Mouse (Mus musculus) limb, embryonic 11.5 days (tissue): ENCODE measurements around the gene 1700017B05Rik. TPM values are rescaled to one million over a fixed set of nuclear protein-coding genes. Genes with fewer than 3 reads are reported as not detected.
"Not testable (repeated sequence)": the region's sequence is repeated elsewhere in the genome, so short reads cannot be mapped to it uniquely, and the experiment has no call there.

Experiments
- ATAC-seq: fragments of 200-750 bp; cut with Nextera tagmentation; 2 replicates; pipeline ENCODE4 v1.8.0; 2017; ENCODE audit warnings: low read depth; ENCODE audit not compliant: insufficient number of reproducible peaks, low FRiP score, low TSS enrichment
- DNase-seq: peaks from one replicate; pipeline ENCODE4 v3.0.0-alpha.2; 2015; ENCODE audit warnings: low spot score
- H3K27ac ChIP-seq: fragments of 300-500 bp; sonication (generic); replicated peaks from 2 replicates; pipeline ENCODE4 v1.5.1; 2014; ENCODE audit warnings: low read depth, mild to moderate bottlenecking, low read length
- H3K27me3 ChIP-seq: fragments of 300-500 bp; sonication (generic); 2 replicates; pipeline ENCODE4 v1.6.1; 2014; ENCODE audit warnings: mild to moderate bottlenecking, low read length, mixed read lengths; ENCODE audit not compliant: control insufficient read depth, insufficient read depth
- H3K36me3 ChIP-seq: fragments of 300-500 bp; sonication (generic); 2 replicates; pipeline ENCODE4 v1.6.1; 2014; ENCODE audit warnings: mild to moderate bottlenecking, low read length, moderate library complexity, mixed read lengths; ENCODE audit not compliant: control insufficient read depth, insufficient read depth
- H3K4me1 ChIP-seq: fragments of 300-500 bp; sonication (generic); 2 replicates; pipeline ENCODE4 v1.6.1; 2014; ENCODE audit warnings: low read length, mixed read lengths; ENCODE audit not compliant: control insufficient read depth, insufficient read depth
- H3K4me2 ChIP-seq: fragments of 300-500 bp; sonication (generic); 2 replicates; pipeline ENCODE4 v1.6.1; 2014; ENCODE audit warnings: low read depth, mild to moderate bottlenecking, moderate library complexity; ENCODE audit not compliant: severe bottlenecking
- H3K4me3 ChIP-seq: fragments of 300-500 bp; sonication (generic); 2 replicates; pipeline ENCODE4 v1.5.1; 2014; ENCODE audit warnings: low read depth, low read length
- H3K9ac ChIP-seq: fragments of 300-500 bp; sonication (generic); 2 replicates; pipeline ENCODE4 v1.6.1; 2014; ENCODE audit warnings: mild to moderate bottlenecking, low read length
- H3K9me3 ChIP-seq: fragments of 300-500 bp; sonication (generic); 2 replicates; pipeline ENCODE4 v1.6.1; 2016; ENCODE audit warnings: low read length; ENCODE audit not compliant: control insufficient read depth
- WGBS: fragments of 180-500 bp; shearing (Covaris S2); extraction: QIAGEN DNeasy Blood & Tissue Kit; methylation state at CpG from one replicate; pipeline ENCODE4 v1.1.7; 2014; 5-methylcytosine and 5-hydroxymethylcytosine counted together
- polyA plus RNA-seq: library from polyadenylated mRNA; unstranded; fragments of >200 nt; fragmentation: Nextera tagmentation; extraction: Ambion mirVana; gene quantifications from 2 replicates; pipeline ENCODE4 v1.2.1, GENCODE M21; 2014

Gene 1700017B05Rik
- polyA plus RNA-seq, 1 experiment from 2014 or later = 13.9 TPM

DNA sequence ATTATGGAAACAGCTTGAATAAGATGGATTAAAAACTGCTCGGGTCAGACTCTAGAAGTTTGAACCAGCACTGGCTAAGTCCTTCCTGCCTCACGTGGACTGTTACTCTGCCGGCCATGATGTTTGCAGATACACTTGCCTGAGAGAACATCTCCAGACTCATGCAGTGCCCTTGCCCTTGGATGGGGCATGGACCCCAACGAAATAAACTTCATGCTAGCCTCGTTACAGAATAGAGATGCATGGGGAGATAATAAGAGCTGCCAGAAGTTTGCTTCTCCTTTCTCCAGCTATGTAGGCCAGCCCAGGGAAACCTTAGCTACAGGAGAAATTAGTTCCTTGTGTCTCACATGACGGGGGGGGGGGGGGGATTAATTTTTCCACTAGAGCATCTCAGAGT lies 47.9 kb downstream of the 1700017B05Rik start:
- Histone ChIP-seq H3K4me3 (no peak overlapping the region), H3K36me3 (no peaks in the 10 kb centered on the region), H3K9ac (no peak overlapping the region), H3K27ac (no peak overlapping the region), H3K4me2 (no peak overlapping the region), H3K4me1 (no peaks in the 10 kb centered on the region), H3K27me3 (no peaks in the 10 kb centered on the region), H3K9me3 (no peaks in the 10 kb centered on the region)
- ATAC-seq (no peak), DNase-seq (no peak)
- WGBS = 83% methylated on average over 6 of the region's 6 CpGs

GRCm38 (mm10) chr9:57212448-57213222 lies 49.8 kb downstream of the 1700017B05Rik start:
- 27% methylated on average over 9 of the region's 9 CpGs for WGBS
- H3K9ac ChIP-seq = no peak overlapping the region
- DNase-seq = peak; percentile 29
- H3K4me3 ChIP-seq = no peak overlapping the region
- H3K9me3 ChIP-seq = no peaks in the 10 kb centered on the region
- ATAC-seq = no peak
- H3K27me3 ChIP-seq = no peaks in the 10 kb centered on the region
- no peaks in the 10 kb centered on the region for H3K4me1 ChIP-seq
- H3K36me3 ChIP-seq = no peaks in the 10 kb centered on the region
- no peak overlapping the region for H3K4me2 ChIP-seq
- peak overlapping the region; percentile 47; the same call in 1 of the 2 replicates for H3K27ac ChIP-seq

DNA sequence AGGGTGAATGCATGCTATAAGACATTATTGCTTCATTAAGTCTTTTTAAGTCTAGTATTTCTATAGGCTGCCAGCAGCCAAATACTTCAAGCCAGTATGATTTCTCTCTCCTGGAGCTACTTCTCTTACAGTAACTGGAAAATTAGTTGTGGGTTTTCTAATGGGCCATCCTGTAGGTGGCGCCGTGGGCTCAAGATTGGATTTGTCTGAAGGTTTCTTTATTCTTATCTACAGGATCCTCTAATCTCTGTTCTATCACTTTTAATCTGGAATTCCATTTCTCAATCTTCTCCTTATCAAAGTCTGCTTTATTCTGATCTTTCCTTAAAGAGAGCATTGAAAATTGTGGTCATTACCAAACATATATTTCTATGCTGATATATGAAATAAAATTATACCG lies 53.1 kb downstream of the 1700017B05Rik start:
- no peaks in the 10 kb centered on the region for H3K27me3 ChIP-seq
- ATAC-seq (no peak), DNase-seq (peak; percentile 64)
- H3K27ac ChIP-seq = no peak overlapping the region
- H3K4me3 ChIP-seq = no peak overlapping the region
- H3K36me3 ChIP-seq = no peaks in the 10 kb centered on the region
- no peaks in the 10 kb centered on the region for H3K4me1 ChIP-seq
- H3K9ac ChIP-seq = no peak overlapping the region
- H3K4me2 ChIP-seq = no peak overlapping the region
- H3K9me3 ChIP-seq = no peaks in the 10 kb centered on the region
- WGBS = 32% methylated on average over 3 of the region's 3 CpGs

- WGBS = 75% methylated on average over 2 of the region's 2 CpGs
- Histone ChIP-seq H3K4me3 (no peak overlapping the region), H3K27ac (no peak overlapping the region), H3K4me2 (no peak overlapping the region), H3K9me3 (no peaks in the 10 kb centered on the region), H3K27me3 (no peaks in the 10 kb centered on the region), H3K9ac (no peak overlapping the region), H3K4me1 (no peaks in the 10 kb centered on the region), H3K36me3 (no peaks in the 10 kb centered on the region)
- no peak for ATAC-seq
- DNase-seq = no peak
Measured at GRCm38 (mm10) chr9:57206896-57207295, 55.5 kb downstream of the 1700017B05Rik start.

- not testable (repeated sequence) for H3K27ac ChIP-seq, H3K9me3 ChIP-seq, H3K4me3 ChIP-seq, H3K4me2 ChIP-seq, H3K27me3 ChIP-seq, DNase-seq, H3K4me1 ChIP-seq, H3K36me3 ChIP-seq, ATAC-seq, H3K9ac ChIP-seq
- WGBS = 86% methylated on average over 13 of the region's 13 CpGs
Measured at GRCm38 (mm10) chr9:57203571-57203970, 58.8 kb downstream of the 1700017B05Rik start.

Other genes starting within 250 kb of the 1700017B05Rik start
- 65.8 and 72.7 TPM in 2 replicates for gene Sin3a, start 190.6 kb downstream of the 1700017B05Rik start, polyA plus RNA-seq
- 20.1 and 24.8 TPM in 2 replicates for gene Man2c1, start 131.9 kb downstream of the 1700017B05Rik start, polyA plus RNA-seq
- 6.1 and 6.2 TPM in 2 replicates for gene Neil1, start 114.3 kb downstream of the 1700017B05Rik start, polyA plus RNA-seq
- 79.8 and 82.8 TPM in 2 replicates for gene Commd4, start 104.3 kb downstream of the 1700017B05Rik start, polyA plus RNA-seq
- not detected in 2 replicates for gene Trcg1, start 26.1 kb downstream of the 1700017B05Rik start, polyA plus RNA-seq
- 26.5 and 32.2 TPM in 2 replicates for gene Ppcdc, start 177.5 kb upstream of the 1700017B05Rik start, polyA plus RNA-seq
- gene Scamp5, start 205.4 kb upstream of the 1700017B05Rik start, polyA plus RNA-seq = 3.1 and 4.1 TPM in 2 replicates
- gene Rpp25, start 241.4 kb upstream of the 1700017B05Rik start, polyA plus RNA-seq = 0.35 and 0.44 TPM in 2 replicates